Mouse (Mus musculus) subcutaneous adipose tissue, adult 2 months (tissue): ENCODE data around the gene Tmod2. TPM values are rescaled to one million over a fixed set of nuclear protein-coding genes. Genes with fewer than 3 reads are reported as not detected.

ENCODE experiments used
- polyA plus RNA-seq: library from polyadenylated mRNA; depleted of rRNA; stranded (reverse); fragments of >200 nt; gene quantifications from 2 replicates; pipeline ENCODE4 v1.2.3, GENCODE M21; 2012; ENCODE audit warnings: low replicate concordance; rRNA removed

Tmod2 gene
- polyA plus RNA-seq, result 2.3 and 5.6 TPM in 2 replicates

GRCm38 (mm10) chr9:75610571-75611493 is at the start of gene Tmod2:
Tmod2 (minus strand) TSS chr9:75611325.

GRCm38 (mm10) chr9:75625556-75626307 is 14.6 kb upstream of the Tmod2 start, which contains the start of gene Lysmd2:
Lysmd2 (plus strand) TSS chr9:75625741.

GRCm38 (mm10) chr9:75559512-75560012 is 51.6 kb downstream of the Tmod2 start, which contains the start of gene Tmod3:
Tmod3 (minus strand) TSS chr9:75559657.

Other genes starting within 250 kb of the Tmod2 start
- gene Mapk6, start 201.3 kb downstream of the Tmod2 start, polyA plus RNA-seq, result 43.8 and 54.3 TPM in 2 replicates
- 3.5 and 7.1 TPM in 2 replicates for gene Leo1, start 169.8 kb downstream of the Tmod2 start, polyA plus RNA-seq
- 31.6 and 48.1 TPM in 2 replicates for gene Tmod3, start 51.7 kb downstream of the Tmod2 start, polyA plus RNA-seq
- 18.9 and 56.2 TPM in 2 replicates for gene Lysmd2, start 14.4 kb upstream of the Tmod2 start, polyA plus RNA-seq
- gene Scg3, start 72.7 kb upstream of the Tmod2 start, polyA plus RNA-seq, result 4.3 and 5.0 TPM in 2 replicates
- 0.40 and 0.69 TPM in 2 replicates for gene Bmp5, start 164.0 kb upstream of the Tmod2 start, polyA plus RNA-seq